In genomic region chr4:137982869-137983268, GRCm38 (mm10) we compare ENCODE assay signal across 23 mouse cellular contexts. TPM values are rescaled to one million over a fixed set of nuclear protein-coding genes. Genes with fewer than 3 reads are reported as not detected.
DNase-seq lines count a peak whose midpoint lies in the region; ATAC-seq and TF ChIP-seq lines count a peak whose summit lies in the region.
"Had no signal": no experiment of that assay in that cellular context is flagged by ENCODE, and none has a peak within 500 bp of the region (broad histone marks: within the 10 kb centered on the region; RNA-seq: fewer than 3 reads in every experiment).

No protein-coding gene starts in this region.

- H3K4me2 ChIP-seq in stomach, postnatal 0 days (replicated peaks; ENCODE audit: low read depth), result no peak overlapping the region
- H3K4me2 ChIP-seq: embryonic facial prominence, embryonic 13.5 days; embryonic facial prominence, embryonic 15.5 days; forebrain, embryonic 12.5 days had no signal

- H3K9me3 ChIP-seq in stomach, postnatal 0 days (ENCODE audit: control insufficient read depth, low read length), result no peaks in the 10 kb centered on the region
- H3K9me3 ChIP-seq: embryonic facial prominence, embryonic 13.5 days; embryonic facial prominence, embryonic 15.5 days; forebrain, embryonic 10.5 days; forebrain, embryonic 12.5 days had no signal

- H3K27ac ChIP-seq in stomach, postnatal 0 days (replicated peaks), result no peak overlapping the region
- H3K27ac ChIP-seq: embryonic facial prominence, embryonic 13.5 days; embryonic facial prominence, embryonic 15.5 days; forebrain, embryonic 10.5 days; forebrain, embryonic 12.5 days had no signal

- H3K4me3 ChIP-seq in stomach, postnatal 0 days (ENCODE audit: low read depth, low read length), result no peak overlapping the region
- H3K4me3 ChIP-seq: embryonic facial prominence, embryonic 13.5 days; embryonic facial prominence, embryonic 15.5 days; erythroblast, embryonic 14.5 days; forebrain, embryonic 10.5 days; forebrain, embryonic 12.5 days had no signal

- peak; percentile 38 for DNase-seq in adrenal gland, postnatal 14 days
- DNase-seq in adrenal gland, postnatal 4 days (ENCODE audit: low spot score in 2 of 2), result no peak
- DNase-seq in 416B (ENCODE audit: low read depth) (peak; percentile 26), NIH3T3 (ENCODE audit: low read depth) (peak; percentile 63), adipocyte (ENCODE audit: low spot score) (no peak)
- DNase-seq in stomach, postnatal 0 days (ENCODE audit: low spot score), result no peak
- DNase-seq in heart, adult 9 months (ENCODE audit: low spot score in 2 of 2), result no peak
- DNase-seq in kidney, adult 18-20 months, result no peak
- DNase-seq: adrenal gland, postnatal 10 days; cerebellum, adult 11 months; cerebellum, adult 18-20 months; cerebellum, adult 8-10 months; cerebellum, adult 9-11 months; cerebellum, postnatal 14 days; cerebellum, postnatal 36 days; embryo, embryonic 11 days had no signal

- H3K36me3 ChIP-seq in stomach, postnatal 0 days (ENCODE audit: control insufficient read depth, insufficient read depth, low read length), result no peaks in the 10 kb centered on the region
- H3K36me3 ChIP-seq: embryonic facial prominence, embryonic 13.5 days; embryonic facial prominence, embryonic 15.5 days; forebrain, embryonic 10.5 days; forebrain, embryonic 12.5 days had no signal

- H3K27me3 ChIP-seq in stomach, postnatal 0 days (ENCODE audit: control insufficient read depth, insufficient read depth, low read length), result no peaks in the 10 kb centered on the region
- H3K27me3 ChIP-seq: embryonic facial prominence, embryonic 13.5 days; embryonic facial prominence, embryonic 15.5 days; forebrain, embryonic 12.5 days had no signal

- TF ChIP-seq EP300 in stomach, postnatal 0 days (optimal IDR thresholded peaks at IDR 0.05), result no peak

- no peak overlapping the region for H3K9ac ChIP-seq in stomach, postnatal 0 days (ENCODE audit: low read length)
- H3K9ac ChIP-seq: embryonic facial prominence, embryonic 13.5 days; embryonic facial prominence, embryonic 15.5 days; forebrain, embryonic 12.5 days had no signal

- WGBS in stomach, postnatal 0 days, result 54% methylated on average over 1 of the region's 1 CpGs

- no peaks in the 10 kb centered on the region for H3K4me1 ChIP-seq in stomach, postnatal 0 days (replicated peaks; ENCODE audit: control insufficient read depth, insufficient read depth)
- H3K4me1 ChIP-seq: forebrain, embryonic 12.5 days had no signal

- no peak for TF ChIP-seq CTCF in stomach, postnatal 0 days (IDR thresholded peaks at IDR 0.05; ENCODE audit: low read depth)

- 0 out of 2 replicates have a peak, but pooled peaks have one; percentile 53 for ATAC-seq in stomach, postnatal 0 days (ENCODE audit: low FRiP score, low TSS enrichment)
- ATAC-seq: forebrain, embryonic 14.5 days; forebrain, embryonic 16.5 days had no signal

RNA-seq across cellular contexts. Expression of gene Eif4g3, which starts 10.0 kb away (rescaled TPM):
- total RNA-seq in adrenal gland, postnatal 14 days (2021), result 104 and 107 TPM in 2 replicates
- 100 to 1,000 TPM; 121 to 142 TPM for total RNA-seq in adrenal gland, postnatal 4 days (2021)
- polyA plus RNA-seq in stomach, postnatal 0 days (2015; fragmentation: Nextera tagmentation; extraction: Ambion mirVana), result 11.4 and 11.9 TPM in 2 replicates

Comparison
In these comparisons a context has a peak if more than half of its experiments do, and no peak if none do; other contexts are left out.
1. DNase-seq: peak in adrenal gland, postnatal 14 days (single experiment), 416B (single experiment) and NIH3T3 (single experiment); none in adrenal gland, postnatal 4 days (0 of 2), stomach, postnatal 0 days (single experiment), heart, adult 9 months (0 of 2), kidney, adult 18-20 months (single experiment) and adipocyte (single experiment).